Mouse (Mus musculus) CD4-positive naive resting alpha-beta T cell, adult 57 days (primary cell): ENCODE data around the gene Dek. TPM values are rescaled to one million over a fixed set of nuclear protein-coding genes. Genes with fewer than 3 reads are reported as not detected.

Source experiments
- total RNA-seq: library from RNA; stranded (reverse); gene quantifications from one replicate; pipeline ENCODE4 v1.2.4, GENCODE M21; 2023

Gene Dek
- total RNA-seq, result 103 TPM

GRCm38 (mm10) chr13:47105711-47106579 lies at the start of gene Dek:
Gene Dek (minus strand): TSS chr13:47106201.

GRCm38 (mm10) chr13:47122537-47123430 lies 16.8 kb upstream of the Dek start, which contains the start of gene Rnf144b:
Gene Rnf144b (plus strand): TSS chr13:47122656.

GRCm38 (mm10) chr13:47044617-47044947 lies 61.4 kb downstream of the Dek start, which contains the start of gene Tpmt:
Gene Tpmt (minus strand): TSS chr13:47044737.

GRCm38 (mm10) chr13:47043030-47043680 lies 62.8 kb downstream of the Dek start, which contains the start of gene Kdm1b:
Gene Kdm1b (plus strand): TSS chr13:47043499.

Other genes with a start within 250 kb of the Dek start
- gene Kif13a, start 176.3 kb downstream of the Dek start, total RNA-seq, result 2.0 TPM
- gene Nhlrc1, start 91.4 kb downstream of the Dek start, total RNA-seq, result 2.3 TPM
- 22.6 TPM for gene Kdm1b, start 62.7 kb downstream of the Dek start, total RNA-seq
- gene Tpmt, start 61.5 kb downstream of the Dek start, total RNA-seq, result 1.8 TPM
- gene Rnf144b, start 16.5 kb upstream of the Dek start, total RNA-seq, result 1.3 TPM